Mouse (Mus musculus) urinary bladder, postnatal 4 days (tissue): ENCODE measurements around the gene Gpr61.

Experiments used
- DNase-seq, 2 experiments: peaks; one replicate each; pipeline ENCODE4 v3.0.0; 2021 to 2022; ENCODE audit warnings: low spot score in 2 of 2

Gpr61 gene

GRCm38 (mm10) chr3:108154656-108155055 is at the start of gene Gpr61:
Gene Gpr61 (minus strand): TSS chr3:108154882.
- no peak for DNase-seq

DNA sequence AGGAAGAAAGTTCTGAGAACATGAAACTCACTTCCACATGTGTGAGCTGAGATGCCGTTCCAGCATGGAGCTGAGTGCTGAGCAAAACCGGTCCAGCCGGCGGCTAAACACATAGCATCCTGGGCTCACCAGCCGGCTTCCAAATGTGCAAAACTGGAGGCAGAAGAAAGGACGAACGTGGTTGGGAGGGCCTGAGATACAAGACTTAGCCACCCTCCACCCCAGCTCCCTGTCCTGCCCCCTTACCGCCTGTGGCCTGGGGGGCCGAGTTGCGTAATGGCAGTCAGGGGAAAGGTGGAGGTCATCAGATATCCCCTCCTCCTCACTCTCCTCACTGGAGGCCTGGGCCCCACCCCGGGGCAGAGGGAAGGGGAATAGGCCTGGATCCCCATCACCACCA is 49.8 kb upstream of the Gpr61 start:
- no peak for DNase-seq

- peak; percentile 54 to 81 for DNase-seq
These were observed 49.1 kb upstream of the Gpr61 start for GRCm38 (mm10) chr3:108203621-108204325.

DNA sequence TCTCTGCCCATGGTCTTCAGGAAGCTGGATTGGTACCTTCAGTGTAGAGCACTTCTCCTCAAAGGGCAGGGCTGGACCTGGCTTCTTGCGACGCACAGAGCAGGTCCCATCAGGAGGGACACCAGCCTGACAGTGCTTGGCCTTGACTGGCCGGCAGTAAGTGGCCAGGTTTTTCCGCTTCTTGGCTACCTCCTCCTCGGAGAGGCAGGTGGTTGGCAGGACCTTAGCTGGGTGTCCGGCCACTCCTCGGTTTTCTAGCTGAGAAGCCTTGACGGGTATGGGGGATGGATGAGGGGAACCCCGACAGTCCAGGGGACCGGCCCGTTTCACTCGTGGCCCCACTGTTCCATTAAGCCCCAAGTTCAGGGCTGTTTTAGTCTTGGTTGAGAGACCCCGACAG is 48.5 kb upstream of the Gpr61 start:
- DNase-seq, result no peak

DNA sequence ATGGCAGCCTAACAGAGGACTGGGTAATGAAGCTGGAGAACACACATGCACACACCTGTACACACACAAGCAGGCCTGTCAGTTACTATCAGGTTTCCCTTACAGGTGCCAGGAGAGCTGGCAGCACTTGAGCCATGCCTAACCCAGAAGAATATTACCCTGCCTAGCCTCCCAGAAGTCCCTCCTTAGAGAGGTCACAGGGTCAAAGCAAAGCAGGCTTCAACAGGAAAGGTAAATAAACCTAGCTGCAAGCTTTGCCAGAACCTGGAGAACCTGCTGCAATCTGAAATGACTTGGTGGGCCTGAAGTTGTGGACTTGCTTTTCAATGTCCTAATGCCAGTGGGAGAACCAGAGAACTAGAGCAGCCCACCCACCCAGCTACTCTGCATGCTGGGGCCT is 47.8 kb upstream of the Gpr61 start:
- no peak for DNase-seq

- DNase-seq, result peak; percentile 91 to 94
These were observed 45.9 kb upstream of the Gpr61 start, which contains the start of gene Cyb561d1 for GRCm38 (mm10) chr3:108200329-108201323. Gene Cyb561d1 (minus strand): TSS chr3:108201212.

DNA sequence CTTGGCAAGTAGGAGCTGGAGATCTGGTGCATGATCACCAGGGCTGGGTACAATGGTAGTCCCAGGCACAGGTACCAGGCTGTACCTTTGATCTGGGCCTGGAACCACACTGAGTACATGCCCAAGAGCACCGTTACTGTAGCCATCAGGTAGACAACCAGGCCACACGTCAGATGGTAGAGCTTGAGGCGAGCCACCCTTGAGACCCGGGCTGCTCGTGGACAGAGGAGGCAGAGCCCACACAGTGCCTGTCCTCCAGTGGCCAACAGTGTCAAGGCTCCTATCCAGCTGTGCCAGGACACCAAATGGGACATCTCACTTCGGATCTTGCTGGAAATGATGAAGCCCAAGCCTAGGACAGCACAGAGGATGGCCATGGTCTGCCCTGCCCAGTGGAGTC is 44.5 kb upstream of the Gpr61 start:
- no peak for DNase-seq

DNA sequence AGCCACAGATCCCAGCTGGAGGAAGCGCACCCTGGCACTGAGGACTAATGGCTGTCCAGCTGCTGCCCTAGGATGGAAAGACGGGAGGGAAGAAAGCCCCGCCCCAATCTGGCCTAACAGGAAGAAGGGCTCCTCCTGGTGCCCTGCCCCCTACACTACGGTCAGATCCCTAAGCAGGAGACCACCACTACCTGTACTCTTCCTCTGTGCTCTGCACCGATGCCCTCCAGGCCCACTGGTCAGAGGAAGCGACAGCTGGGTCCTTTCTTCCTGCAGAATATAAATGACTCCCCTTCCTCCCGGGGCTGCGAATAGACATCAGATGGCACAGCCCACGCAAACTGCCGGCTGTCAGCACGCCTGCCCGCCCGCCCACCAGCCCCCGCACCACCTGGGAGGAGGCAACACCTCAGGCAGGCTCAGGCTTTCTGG is 42.4 kb upstream of the Gpr61 start:
- DNase-seq, result no peak

DNA sequence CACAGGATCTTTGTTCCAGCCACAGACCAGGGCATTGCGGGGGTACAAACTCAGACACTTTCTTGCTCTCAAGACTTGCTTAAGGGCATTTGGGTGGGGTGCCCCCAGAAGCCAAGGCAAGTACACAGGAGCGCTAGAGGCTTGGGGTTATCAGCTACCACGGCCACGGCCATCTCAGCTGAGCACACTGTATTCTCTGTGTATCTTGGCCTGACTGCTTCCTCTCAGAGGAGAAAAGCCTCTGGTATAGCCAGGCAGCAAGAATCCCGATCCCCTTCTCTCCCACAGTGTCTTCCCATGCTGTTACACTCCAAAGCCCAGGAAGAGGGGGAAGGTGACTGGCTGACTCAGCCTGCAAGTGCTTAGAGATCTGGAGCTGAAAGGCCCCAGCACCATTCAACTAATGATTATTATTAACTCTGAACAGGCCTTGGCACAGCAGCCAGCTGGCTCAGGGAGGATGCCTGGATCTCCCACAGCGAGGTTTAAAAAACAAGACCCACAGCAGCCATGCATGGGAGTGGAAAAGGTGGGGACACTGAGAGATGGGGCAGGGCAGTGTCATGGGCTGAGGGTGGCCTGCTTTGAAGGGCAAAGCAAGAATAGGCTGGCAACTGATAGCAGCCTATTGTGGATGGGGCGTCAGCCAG is 41.4 kb upstream of the Gpr61 start:
- DNase-seq, result no peak

DNA sequence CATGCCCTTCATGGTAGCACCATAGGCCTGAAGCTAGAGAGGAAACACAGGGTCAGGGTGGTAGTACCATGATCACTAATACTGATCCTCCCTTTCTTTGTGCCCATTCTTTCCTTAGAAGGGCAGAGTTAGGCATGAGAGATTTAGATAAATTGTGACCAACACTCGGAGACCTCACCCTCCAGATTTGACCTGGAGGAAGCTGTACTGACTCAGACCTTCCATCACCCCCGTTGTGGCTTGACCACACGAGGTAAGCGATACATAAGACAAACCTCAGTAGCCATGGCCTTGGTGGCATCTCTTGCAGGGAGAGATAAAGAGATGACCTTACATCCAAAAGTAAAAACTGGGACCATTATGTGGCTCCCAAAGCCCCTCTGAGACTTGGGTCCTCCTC is 40.6 kb upstream of the Gpr61 start:
- DNase-seq, result no peak

- no peak for DNase-seq
These were observed 39.0 kb upstream of the Gpr61 start for GRCm38 (mm10) chr3:108193686-108194085.

DNA sequence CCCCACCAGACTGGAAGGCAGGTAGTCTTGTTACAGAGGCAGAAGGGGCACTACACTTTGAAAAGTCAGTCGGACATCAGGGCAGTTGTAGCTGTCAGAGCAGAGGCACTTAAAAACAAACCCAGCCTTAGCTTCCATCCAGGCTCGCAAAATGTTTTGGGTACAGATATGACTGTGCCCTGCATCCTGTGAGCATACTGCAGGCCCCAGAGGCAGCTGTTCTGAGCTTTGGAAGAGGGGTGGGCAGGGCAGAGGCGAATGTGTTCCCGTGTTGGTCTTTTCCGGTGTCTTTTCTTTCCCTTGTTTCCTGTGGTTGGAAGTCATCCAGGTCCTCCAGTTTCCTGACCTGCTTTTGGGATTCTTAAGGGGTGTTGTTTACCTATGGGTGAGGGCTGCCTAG is 35.2 kb upstream of the Gpr61 start:
- DNase-seq, result no peak

DNA sequence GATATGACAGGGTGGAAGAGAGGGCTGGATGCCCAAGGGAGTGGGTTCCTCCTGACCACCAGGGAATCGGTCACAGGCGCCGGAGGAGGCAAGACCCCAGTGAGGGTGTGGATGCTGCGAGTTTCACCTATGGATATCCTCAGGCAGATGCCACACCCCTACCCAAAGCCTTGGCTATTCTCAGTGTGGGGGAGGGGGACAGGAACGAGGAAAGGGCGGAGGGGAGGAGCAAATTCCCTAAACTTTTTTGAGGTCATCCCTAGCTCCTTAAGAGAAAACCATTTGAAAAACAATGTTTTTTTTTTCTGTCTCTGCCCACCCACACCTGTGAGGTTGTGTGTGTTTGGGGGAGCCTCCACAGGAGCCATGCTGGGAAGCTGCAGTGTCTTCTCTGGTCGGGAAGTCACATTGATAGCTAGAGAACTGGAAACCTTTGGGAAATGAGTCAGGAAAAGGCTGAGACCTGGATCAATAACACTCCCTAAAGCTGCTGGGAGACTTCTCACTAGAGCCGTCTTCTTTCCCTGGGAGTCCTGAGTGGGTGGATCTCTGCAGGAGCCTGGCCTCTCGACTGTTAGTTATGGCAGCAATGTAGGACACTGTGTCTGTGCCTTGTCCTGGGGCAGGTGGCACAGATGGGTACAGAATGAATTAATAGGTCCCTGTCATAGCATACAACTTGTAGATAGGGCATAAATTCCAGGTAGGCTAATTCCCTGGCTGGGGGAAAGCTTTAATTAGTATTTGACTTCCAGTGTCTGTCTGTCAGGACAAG is 34.2 kb upstream of the Gpr61 start:
- no peak for DNase-seq

GRCm38 (mm10) chr3:108187111-108187795 is 32.6 kb upstream of the Gpr61 start:
- no peak for DNase-seq

DNA sequence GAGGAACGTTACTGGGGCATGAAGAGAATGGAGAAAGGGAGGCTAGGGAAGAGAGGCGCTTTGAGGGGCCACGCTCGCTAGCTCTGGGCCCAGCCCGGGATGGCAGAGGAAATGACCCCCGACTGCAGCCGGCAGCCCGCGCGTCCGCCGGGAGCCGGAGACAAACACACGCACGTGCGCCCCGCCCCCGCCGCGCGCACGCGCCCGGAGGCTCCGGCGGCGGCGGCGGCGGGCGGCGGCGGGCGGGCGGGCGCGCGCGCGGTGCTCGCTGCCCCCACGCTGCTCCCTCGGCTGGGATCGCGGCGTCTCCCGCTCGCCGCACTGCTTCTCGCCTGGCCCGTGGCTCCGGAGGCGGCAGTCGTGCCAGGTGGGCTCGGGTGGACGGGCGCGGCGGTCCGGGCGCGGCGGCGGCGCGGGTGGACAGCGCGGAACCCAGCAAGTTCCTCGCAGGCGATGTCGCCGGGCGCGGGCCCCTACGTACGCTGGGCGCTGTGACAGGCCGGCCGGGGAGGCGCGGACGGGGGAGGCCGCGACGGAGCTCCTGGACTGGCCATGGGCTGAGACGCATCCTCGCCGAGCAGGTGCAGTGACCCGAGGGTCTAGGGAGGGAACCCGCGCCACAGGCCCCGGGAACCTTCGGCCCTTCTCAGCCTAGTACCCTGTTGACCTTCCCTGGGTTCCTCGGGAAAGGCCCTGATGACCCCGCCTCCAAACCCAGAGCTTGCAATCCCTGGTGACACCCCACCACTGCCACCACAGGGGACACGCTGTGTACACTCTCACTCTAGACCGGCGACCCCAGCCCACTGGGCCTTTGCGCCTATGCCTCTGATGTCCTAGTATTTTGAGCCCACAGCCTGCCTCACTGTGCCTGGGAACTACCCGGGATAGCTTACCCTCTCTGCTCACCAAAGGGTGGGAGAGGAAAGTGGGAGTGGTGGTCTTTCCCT is 31.7 kb upstream of the Gpr61 start, which contains the start of gene Amigo1:
Amigo1 (plus strand) TSS at position 238 of the 950 bp plus-strand sequence.
- no peak for DNase-seq

DNA sequence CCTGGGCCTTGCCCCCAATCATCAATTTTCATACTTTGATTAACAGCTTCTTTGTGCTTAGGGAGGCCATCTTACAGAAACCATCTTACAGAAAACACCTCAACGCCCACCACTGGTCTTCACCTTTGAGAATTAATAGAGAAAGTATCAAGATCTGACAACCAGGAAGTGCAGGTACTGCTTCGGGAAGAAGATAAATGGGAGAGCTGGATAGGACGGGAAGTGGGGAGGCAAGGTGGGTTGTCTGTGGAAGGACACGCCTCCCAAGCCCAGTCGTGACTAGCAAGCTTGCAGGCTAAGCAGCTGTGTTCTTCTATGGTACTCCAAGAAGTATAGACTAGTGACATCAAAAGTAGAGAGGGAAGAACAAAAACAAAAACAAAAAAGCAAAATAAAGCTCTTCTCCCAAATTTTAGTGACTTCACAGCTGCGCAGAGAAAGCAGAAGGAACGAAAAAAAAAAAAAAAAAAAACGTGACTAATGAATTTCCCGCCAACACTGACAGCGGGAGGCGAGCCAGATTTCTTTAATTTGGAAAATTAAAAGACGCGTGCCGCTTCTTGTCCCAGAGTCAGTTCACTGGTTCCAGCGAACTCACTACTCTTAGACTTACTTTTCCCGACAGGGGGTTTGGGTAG is 30.9 kb upstream of the Gpr61 start:
- no peak for DNase-seq

DNA sequence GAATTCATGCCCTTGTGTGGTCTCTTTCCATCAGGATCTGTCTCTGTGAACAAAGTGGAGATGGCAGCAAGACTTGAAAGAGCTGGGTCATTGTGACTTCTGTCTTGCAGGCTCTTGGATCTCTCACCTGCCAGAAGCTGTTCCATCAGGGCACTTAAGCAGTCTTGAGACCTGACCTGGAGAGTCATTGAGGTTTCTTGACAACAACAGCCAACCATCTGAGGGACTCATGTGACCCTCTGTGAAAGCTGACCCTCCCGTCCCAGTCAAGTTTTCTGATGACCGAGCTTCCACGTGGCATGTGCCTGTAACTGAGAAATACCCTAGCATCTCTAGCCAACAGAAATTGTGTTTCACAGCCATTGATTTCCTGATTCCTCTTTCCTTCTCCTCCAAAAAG is 30.1 kb upstream of the Gpr61 start:
- no peak for DNase-seq

- no peak for DNase-seq
These were observed 25.8 kb upstream of the Gpr61 start for GRCm38 (mm10) chr3:108180514-108180913.
